Mouse (Mus musculus): Measurements from ENCODE around the gene Hist2h2aa1. TPM values are rescaled to one million over a fixed set of nuclear protein-coding genes. Genes with fewer than 3 reads are reported as not detected.

Gene Hist2h2aa1
- polyA plus RNA-seq (2015; fragmentation: Nextera tagmentation; extraction: Ambion mirVana): 81.9 and 88.4 TPM in 2 replicates

GRCm38 (mm10) chr3:96245003-96245886, at the start of gene Hist2h2aa1:
Gene Hist2h2aa1, plus strand, starts transcription at chr3:96245497.

GRCm38 (mm10) chr3:96219661-96220130, 25.6 kb upstream of the Hist2h2aa1 start, which contains the start of the genes Bola1 and Hist2h2ab:
Gene Bola1, minus strand, starts transcription at chr3:96219709.
Gene Hist2h2ab, plus strand, starts transcription at chr3:96219865.

GRCm38 (mm10) chr3:96220765-96221639, 24.3 kb upstream of the Hist2h2aa1 start, which contains the start of the genes Hist2h2ac and Hist2h2be:
Gene Hist2h2ac, minus strand, starts transcription at chr3:96220880.
Gene Hist2h2be, plus strand, starts transcription at chr3:96221119.

GRCm38 (mm10) chr3:96238954-96239793, 6.1 kb upstream of the Hist2h2aa1 start, which contains the start of gene Hist2h3c2:
Gene Hist2h3c2, minus strand, starts transcription at chr3:96239127.

GRCm38 (mm10) chr3:96239949-96240798, 5.1 kb upstream of the Hist2h2aa1 start, which contains the start of gene Hist2h2aa2:
Gene Hist2h2aa2, minus strand, starts transcription at chr3:96240276.

GRCm38 (mm10) chr3:96246427-96246856, 1.1 kb downstream of the Hist2h2aa1 start, which contains the start of gene Hist2h3c1:
Gene Hist2h3c1, plus strand, starts transcription at chr3:96246685.

GRCm38 (mm10) chr3:96262979-96263550, 17.8 kb downstream of the Hist2h2aa1 start, which contains the start of gene Hist2h4:
Gene Hist2h4, minus strand, starts transcription at chr3:96263311.

GRCm38 (mm10) chr3:96268051-96268775, 22.9 kb downstream of the Hist2h2aa1 start, which contains the start of gene Hist2h3b:
Gene Hist2h3b, plus strand, starts transcription at chr3:96268654.

GRCm38 (mm10) chr3:96269511-96270474, 24.5 kb downstream of the Hist2h2aa1 start, which contains the start of gene Hist2h2bb:
Gene Hist2h2bb, plus strand, starts transcription at chr3:96269752.

GRCm38 (mm10) chr3:96293787-96294186, 48.5 kb downstream of the Hist2h2aa1 start, which contains the start of gene Fcgr1:
Gene Fcgr1, minus strand, starts transcription at chr3:96293969.

Other genes with a start within 250 kb of the Hist2h2aa1 start
- 16.2 and 21.1 TPM in 2 replicates for gene Plekho1, start 249.5 kb upstream of the Hist2h2aa1 start, polyA plus RNA-seq (2015; fragmentation: Nextera tagmentation; extraction: Ambion mirVana)
- gene Vps45, start 187.0 kb upstream of the Hist2h2aa1 start, polyA plus RNA-seq (2015; fragmentation: Nextera tagmentation; extraction: Ambion mirVana): 23.9 and 26.4 TPM in 2 replicates
- gene Otud7b, start 141.0 kb upstream of the Hist2h2aa1 start, polyA plus RNA-seq (2015; fragmentation: Nextera tagmentation; extraction: Ambion mirVana): 11.7 and 13.6 TPM in 2 replicates
- gene Mtmr11, start 83.5 kb upstream of the Hist2h2aa1 start, polyA plus RNA-seq (2015; fragmentation: Nextera tagmentation; extraction: Ambion mirVana): 3.3 and 5.4 TPM in 2 replicates
- 77.0 and 80.7 TPM in 2 replicates for gene Sf3b4, start 73.2 kb upstream of the Hist2h2aa1 start, polyA plus RNA-seq (2015; fragmentation: Nextera tagmentation; extraction: Ambion mirVana)
- 0.94 and 1.4 TPM in 2 replicates for gene Sv2a, start 64.3 kb upstream of the Hist2h2aa1 start, polyA plus RNA-seq (2015; fragmentation: Nextera tagmentation; extraction: Ambion mirVana)
- gene Bola1, start 25.8 kb upstream of the Hist2h2aa1 start, polyA plus RNA-seq (2015; fragmentation: Nextera tagmentation; extraction: Ambion mirVana): 63.3 and 67.3 TPM in 2 replicates
- gene Hist2h2ab, start 25.6 kb upstream of the Hist2h2aa1 start, polyA plus RNA-seq (2015; fragmentation: Nextera tagmentation; extraction: Ambion mirVana): 1.0 TPM in 1 of 2 replicates, not detected in the other
- 26.4 and 35.3 TPM in 2 replicates for gene Hist2h2ac, start 24.6 kb upstream of the Hist2h2aa1 start, polyA plus RNA-seq (2015; fragmentation: Nextera tagmentation; extraction: Ambion mirVana)
- gene Hist2h2be, start 24.4 kb upstream of the Hist2h2aa1 start, polyA plus RNA-seq (2015; fragmentation: Nextera tagmentation; extraction: Ambion mirVana): 5.3 and 7.1 TPM in 2 replicates
- 23.0 and 25.0 TPM in 2 replicates for gene Hist2h3c2, start 6.4 kb upstream of the Hist2h2aa1 start, polyA plus RNA-seq (2015; fragmentation: Nextera tagmentation; extraction: Ambion mirVana)
- gene Hist2h2aa2, start 5.2 kb upstream of the Hist2h2aa1 start, polyA plus RNA-seq (2015; fragmentation: Nextera tagmentation; extraction: Ambion mirVana): 186 and 191 TPM in 2 replicates
- 1.7 and 4.4 TPM in 2 replicates for gene Hist2h3c1, start 1.2 kb downstream of the Hist2h2aa1 start, polyA plus RNA-seq (2015; fragmentation: Nextera tagmentation; extraction: Ambion mirVana)
- gene Hist2h4, start 17.8 kb downstream of the Hist2h2aa1 start, polyA plus RNA-seq (2015; fragmentation: Nextera tagmentation; extraction: Ambion mirVana): 105 and 133 TPM in 2 replicates
- gene Hist2h3b, start 23.2 kb downstream of the Hist2h2aa1 start, polyA plus RNA-seq (2015; fragmentation: Nextera tagmentation; extraction: Ambion mirVana): 216 and 277 TPM in 2 replicates
- 27.1 and 37.8 TPM in 2 replicates for gene Hist2h2bb, start 24.3 kb downstream of the Hist2h2aa1 start, polyA plus RNA-seq (2015; fragmentation: Nextera tagmentation; extraction: Ambion mirVana)
- gene Fcgr1, start 48.5 kb downstream of the Hist2h2aa1 start, polyA plus RNA-seq (2015; fragmentation: Nextera tagmentation; extraction: Ambion mirVana): 4.8 and 7.0 TPM in 2 replicates
- not detected in 2 replicates for gene BC107364, start 206.8 kb downstream of the Hist2h2aa1 start, polyA plus RNA-seq (2015; fragmentation: Nextera tagmentation; extraction: Ambion mirVana)

All from spleen, postnatal 0 days (tissue).